Mouse (Mus musculus) heart, embryonic 16.5 days (tissue): ENCODE measurements around the gene Adgb. TPM values are rescaled to one million over a fixed set of nuclear protein-coding genes. Genes with fewer than 3 reads are reported as not detected.
A peak's percentile ranks its signal among the peaks of the same experiment; 100 is the strongest.

Source experiments
- ATAC-seq: fragments of 200-750 bp; cut with Nextera tagmentation; replicated peaks from 2 replicates; pipeline ENCODE4 v1.8.0; 2017; ENCODE audit warnings: moderate number of reproducible peaks; ENCODE audit not compliant: insufficient read depth, low FRiP score; ENCODE audit errors: extremely low read depth
- H3K27ac ChIP-seq: fragments of 300-500 bp; sonication (generic); 2 replicates; pipeline ENCODE4 v1.5.1; 2014; ENCODE audit warnings: mild to moderate bottlenecking, low read length, control low read depth, moderate library complexity
- H3K27me3 ChIP-seq: fragments of 300-500 bp; sonication (generic); 2 replicates; pipeline ENCODE4 v1.6.1; 2014; ENCODE audit warnings: low read length, mixed read lengths; ENCODE audit not compliant: control insufficient read depth, insufficient read depth
- H3K36me3 ChIP-seq: fragments of 300-500 bp; sonication (generic); 2 replicates; pipeline ENCODE4 v1.6.1; 2014; ENCODE audit not compliant: control insufficient read depth, insufficient read depth
- H3K4me1 ChIP-seq: fragments of 300-500 bp; sonication (generic); 2 replicates; pipeline ENCODE4 v1.6.1; 2014; ENCODE audit warnings: low read length, mixed read lengths; ENCODE audit not compliant: control insufficient read depth, insufficient read depth
- H3K4me2 ChIP-seq: fragments of 300-500 bp; sonication (generic); 2 replicates; pipeline ENCODE4 v1.6.1; 2014; ENCODE audit warnings: low read depth, mild to moderate bottlenecking, control low read depth, low read length
- H3K4me3 ChIP-seq: fragments of 300-500 bp; sonication (generic); 2 replicates; pipeline ENCODE4 v1.5.1; 2014; ENCODE audit warnings: mild to moderate bottlenecking, control low read depth, low read length
- H3K9ac ChIP-seq: fragments of 300-500 bp; sonication (generic); 2 replicates; pipeline ENCODE4 v1.6.1; 2014; ENCODE audit warnings: low read length, control low read depth
- H3K9me3 ChIP-seq: fragments of 300-500 bp; sonication (generic); replicated peaks from 2 replicates; pipeline ENCODE4 v1.6.1; 2016; ENCODE audit warnings: low read length; ENCODE audit not compliant: control insufficient read depth
- WGBS: fragments of 180-500 bp; shearing (Covaris S2); extraction: QIAGEN DNeasy Blood & Tissue Kit; methylation state at CpG from one replicate; pipeline ENCODE4 v1.1.7; 2014; 5-methylcytosine and 5-hydroxymethylcytosine counted together
- polyA plus RNA-seq: library from polyadenylated mRNA; unstranded; fragments of >200 nt; fragmentation: Nextera tagmentation; extraction: Ambion mirVana; gene quantifications from 2 replicates; pipeline ENCODE4 v1.2.1, GENCODE M21; 2015

The Adgb gene
- polyA plus RNA-seq, 1 experiment from 2014 or later = 0.30 TPM

DNA sequence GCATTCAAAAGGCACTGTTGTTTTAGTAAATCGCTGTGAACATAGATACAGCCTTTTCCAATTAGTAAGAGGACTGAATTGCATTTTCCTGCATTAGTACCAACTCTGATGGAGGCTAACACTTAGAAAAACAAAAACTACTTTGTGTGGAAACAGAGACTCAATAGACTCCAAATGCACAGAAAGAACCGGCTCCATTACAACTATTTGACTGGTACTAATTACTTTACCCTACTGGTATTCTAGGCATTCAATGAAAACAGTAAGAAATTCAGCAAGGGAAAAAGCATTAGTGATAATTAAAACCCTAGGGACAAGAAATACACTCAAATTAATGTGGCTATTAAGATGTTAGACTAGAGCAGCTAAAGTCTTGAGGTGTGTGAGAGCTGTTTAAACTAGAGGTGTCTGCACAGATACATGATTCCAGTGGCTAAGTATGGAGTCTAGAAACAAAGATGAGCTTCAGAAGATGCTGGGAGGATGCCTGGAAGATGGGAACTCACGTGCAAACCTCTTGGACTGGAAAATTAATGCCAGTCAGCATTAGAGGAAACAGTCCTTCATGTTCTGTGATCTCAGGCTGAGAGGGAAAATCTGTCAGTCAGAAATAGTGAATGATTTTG is 27.2 kb downstream of the Adgb start:
- 60% methylated on average over 3 of the region's 3 CpGs for WGBS

DNA sequence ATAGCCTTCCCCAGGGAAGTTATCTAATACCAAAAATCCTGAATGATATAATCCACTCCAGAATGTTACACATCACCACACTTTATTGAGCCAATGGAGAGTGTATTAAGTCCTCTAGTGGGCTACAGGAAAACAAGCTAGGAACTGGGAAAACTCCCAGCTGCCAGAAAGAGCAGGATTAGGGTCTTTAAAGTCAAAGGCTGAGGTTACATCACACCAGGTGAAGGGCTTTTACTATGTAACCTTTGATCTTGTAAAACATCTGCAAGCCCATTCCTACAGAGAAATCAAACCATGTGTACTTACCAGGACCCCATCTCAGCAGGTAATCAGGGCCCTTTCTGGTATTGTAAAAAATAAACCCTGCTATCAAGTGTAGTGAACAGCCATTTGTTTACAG is 28.6 kb downstream of the Adgb start:
- ATAC-seq = no peak
- Histone ChIP-seq H3K4me1 (no peaks in the 10 kb centered on the region), H3K36me3 (no peaks in the 10 kb centered on the region), H3K4me2 (no peak overlapping the region), H3K4me3 (no peak overlapping the region), H3K9ac (no peak overlapping the region), H3K27ac (no peak overlapping the region), H3K9me3 (no peaks in the 10 kb centered on the region), H3K27me3 (no peaks in the 10 kb centered on the region)

More for the DNA sequence above, 27.2 kb downstream of the Adgb start:
- Histone ChIP-seq H3K27me3 (no peaks in the 10 kb centered on the region), H3K4me2 (no peak overlapping the region), H3K4me1 (no peaks in the 10 kb centered on the region), H3K27ac (no peak overlapping the region), H3K36me3 (no peaks in the 10 kb centered on the region), H3K4me3 (no peak overlapping the region), H3K9me3 (no peaks in the 10 kb centered on the region), H3K9ac (no peak overlapping the region)
- ATAC-seq = no peak

DNA sequence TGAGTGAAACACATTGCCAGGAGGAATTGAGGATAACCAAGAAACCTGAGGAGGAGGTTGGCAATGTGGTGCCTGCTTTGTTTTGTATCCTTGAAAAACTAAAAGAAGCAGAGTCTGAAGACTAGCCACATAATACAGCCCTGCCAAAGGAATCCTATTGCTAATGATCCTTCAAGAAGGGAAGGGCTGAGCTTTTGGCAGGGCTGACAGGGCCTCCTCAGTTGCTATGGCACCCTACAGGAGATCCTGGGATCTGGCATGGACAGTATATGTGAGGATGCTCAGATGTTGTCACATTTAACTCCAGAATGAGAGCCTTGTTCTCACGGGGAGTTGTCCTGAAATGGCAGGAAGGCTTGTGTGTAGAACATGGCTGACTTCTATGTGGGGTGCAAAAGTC is 37.1 kb downstream of the Adgb start:
- H3K9me3 ChIP-seq = no peaks in the 10 kb centered on the region
- 79% methylated on average over 1 of the region's 1 CpGs for WGBS

DNA sequence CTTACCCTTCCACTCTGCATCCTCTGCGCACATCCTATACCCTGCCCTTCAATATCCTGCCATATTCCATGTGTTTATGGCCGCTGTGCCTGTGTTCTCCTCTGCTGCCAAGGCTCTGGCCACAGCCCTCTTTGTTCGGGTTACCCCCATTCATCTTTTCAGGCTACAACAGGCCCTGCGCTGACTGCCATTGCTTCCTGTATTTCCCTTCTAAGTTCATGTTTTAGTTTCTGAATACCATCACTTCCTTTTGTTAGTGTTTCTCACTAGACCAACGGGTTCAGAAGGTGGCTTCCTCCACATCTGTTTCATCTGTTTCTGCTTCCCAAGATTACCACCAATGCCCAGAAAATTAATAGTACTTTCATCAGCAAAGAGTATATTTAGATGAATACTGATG is 42.5 kb downstream of the Adgb start:
- 68% methylated on average over 5 of the region's 5 CpGs for WGBS
- Histone ChIP-seq H3K4me1 (no peaks in the 10 kb centered on the region), H3K27me3 (no peaks in the 10 kb centered on the region), H3K4me2 (no peak overlapping the region), H3K27ac (no peak overlapping the region), H3K4me3 (no peak overlapping the region), H3K9ac (no peak overlapping the region), H3K9me3 (no peaks in the 10 kb centered on the region), H3K36me3 (no peaks in the 10 kb centered on the region)
- ATAC-seq = no peak

More for the DNA sequence above, 37.1 kb downstream of the Adgb start:
- Histone ChIP-seq H3K4me1 (no peaks in the 10 kb centered on the region), H3K27me3 (no peaks in the 10 kb centered on the region), H3K27ac (no peak overlapping the region), H3K4me3 (no peak overlapping the region), H3K4me2 (no peak overlapping the region), H3K36me3 (no peaks in the 10 kb centered on the region), H3K9ac (no peak overlapping the region)
- ATAC-seq = no peak

DNA sequence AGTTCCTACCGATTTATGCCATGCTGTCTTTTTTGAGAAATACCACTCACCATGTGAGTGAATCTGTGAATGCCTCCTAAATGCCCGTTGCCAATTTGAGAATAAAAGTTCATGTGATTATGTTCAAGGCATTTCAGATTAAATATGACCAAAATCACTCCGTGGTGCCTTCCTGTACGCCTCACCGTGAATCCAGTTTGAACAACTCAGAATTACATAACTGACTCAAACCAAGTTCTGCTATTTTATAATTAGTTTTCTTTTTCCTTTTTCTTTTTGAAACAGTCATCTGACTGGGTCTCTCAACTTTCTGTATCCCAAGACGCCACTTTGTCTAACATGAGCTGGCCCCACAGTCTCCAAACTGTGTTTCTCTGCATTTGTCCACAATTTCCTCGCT is 43.1 kb downstream of the Adgb start:
- Histone ChIP-seq H3K27me3 (no peaks in the 10 kb centered on the region), H3K36me3 (no peaks in the 10 kb centered on the region), H3K4me2 (no peak overlapping the region), H3K9me3 (no peaks in the 10 kb centered on the region), H3K4me1 (no peaks in the 10 kb centered on the region), H3K4me3 (no peak overlapping the region), H3K27ac (no peak overlapping the region), H3K9ac (no peak overlapping the region)
- WGBS = 83% methylated on average over 7 of the region's 7 CpGs
- no peak for ATAC-seq

DNA sequence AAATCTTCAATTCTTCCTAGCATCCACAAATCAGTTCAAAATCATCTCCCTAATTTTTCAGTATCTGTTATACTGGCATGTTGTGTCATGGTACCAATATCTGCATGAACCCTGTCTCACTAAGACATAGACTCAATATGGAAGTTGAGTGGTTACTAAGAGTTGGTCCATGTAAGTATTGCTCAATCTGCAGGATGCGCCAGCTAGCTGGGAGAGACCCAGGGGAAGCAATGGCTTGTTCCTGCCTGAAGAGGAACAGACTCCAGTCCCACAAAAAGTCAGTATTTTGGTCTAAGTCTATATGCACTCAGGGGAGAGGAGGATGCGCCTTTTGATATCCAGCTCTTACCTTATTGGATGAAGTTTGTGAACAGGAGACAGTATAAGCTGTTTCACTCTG is 47.7 kb downstream of the Adgb start:
- no peaks in the 10 kb centered on the region for H3K4me1 ChIP-seq
- no peak for ATAC-seq
- H3K4me2 ChIP-seq = no peak overlapping the region
- no peak overlapping the region for H3K4me3 ChIP-seq
- H3K9ac ChIP-seq = no peak overlapping the region
- H3K36me3 ChIP-seq = no peaks in the 10 kb centered on the region
- no peaks in the 10 kb centered on the region for H3K27me3 ChIP-seq
- WGBS = 80% methylated on average over 2 of the region's 2 CpGs
- H3K9me3 ChIP-seq = no peaks in the 10 kb centered on the region
- H3K27ac ChIP-seq = no peak overlapping the region

DNA sequence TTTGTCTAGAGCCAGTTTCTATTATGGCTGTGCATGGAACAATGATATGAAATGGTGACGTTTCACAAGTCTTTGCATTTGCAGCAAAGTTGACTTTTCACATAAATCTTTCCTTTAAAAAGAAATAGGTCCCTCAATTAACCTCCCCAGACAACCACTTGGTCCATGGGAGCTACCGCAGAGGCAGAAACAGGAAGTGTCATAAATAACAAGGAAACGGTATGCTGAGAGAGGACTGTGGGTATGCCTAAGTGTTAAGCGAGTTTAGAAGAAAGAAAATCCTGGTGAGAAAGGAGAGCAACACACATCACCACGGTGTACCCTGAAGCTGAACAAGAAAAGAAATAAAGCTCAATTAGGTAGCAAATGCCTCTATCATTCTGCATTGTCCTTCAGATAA is 61.1 kb downstream of the Adgb start:
- H3K36me3 ChIP-seq = no peaks in the 10 kb centered on the region
- H3K4me2 ChIP-seq = no peak overlapping the region
- ATAC-seq = no peak
- no peak overlapping the region for H3K9ac ChIP-seq
- no peaks in the 10 kb centered on the region for H3K27me3 ChIP-seq
- H3K4me3 ChIP-seq = no peak overlapping the region
- H3K27ac ChIP-seq = no peak overlapping the region
- 59% methylated on average over 5 of the region's 5 CpGs for WGBS
- no peaks in the 10 kb centered on the region for H3K9me3 ChIP-seq
- no peaks in the 10 kb centered on the region for H3K4me1 ChIP-seq

DNA sequence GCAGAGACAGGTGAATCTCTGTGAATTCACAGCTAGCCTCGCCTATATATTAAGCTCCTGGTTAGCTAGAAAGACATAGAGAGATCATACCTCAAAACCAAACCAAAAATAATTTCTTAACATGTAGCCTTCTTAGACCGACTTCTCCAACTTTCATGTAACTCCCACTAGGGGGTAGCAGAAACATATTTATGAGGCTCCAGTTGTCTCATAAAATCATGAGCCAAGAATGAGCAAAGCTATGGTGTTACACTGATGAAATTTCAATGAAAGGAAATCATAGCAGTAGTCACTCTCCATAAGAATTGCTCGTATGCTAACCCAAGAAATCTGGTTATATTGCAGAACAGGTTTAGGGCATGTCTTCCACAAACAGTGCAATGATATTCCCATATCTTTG is 64.0 kb downstream of the Adgb start:
- ATAC-seq = no peak
- 22% methylated on average over 3 of the region's 3 CpGs for WGBS

DNA sequence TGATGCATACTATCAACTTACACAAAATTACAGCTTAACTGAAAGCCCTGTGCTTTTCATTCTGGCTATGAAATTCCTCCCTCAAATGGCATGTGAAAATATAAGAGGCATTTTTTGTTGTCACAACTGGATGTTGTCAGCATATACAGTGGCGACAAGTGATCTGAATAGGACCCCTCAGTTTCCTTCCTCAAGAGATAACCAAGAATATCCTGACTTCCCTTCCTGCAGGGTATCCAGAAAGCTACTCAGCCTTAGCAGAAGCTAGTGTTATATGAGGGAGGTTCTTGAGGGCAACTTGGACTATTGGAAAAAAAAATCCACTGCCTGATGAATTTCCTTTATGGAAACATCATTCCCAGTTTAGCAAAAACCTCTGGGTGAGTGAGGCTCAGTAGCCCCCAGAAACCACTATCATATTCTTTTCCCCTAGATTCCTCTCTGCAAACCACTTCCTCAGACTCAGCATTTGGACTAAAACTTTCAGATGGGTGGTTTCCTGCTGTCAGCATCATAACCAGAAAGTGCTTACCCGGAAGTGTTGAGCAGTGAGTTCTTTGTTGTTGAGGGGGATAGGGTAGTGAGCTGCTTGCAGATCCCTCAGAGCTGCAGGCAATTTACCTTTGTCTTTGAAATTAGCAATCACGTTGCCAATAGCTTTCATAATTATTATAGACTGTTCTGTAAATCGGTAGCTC is 76.2 kb downstream of the Adgb start:
- no peaks in the 10 kb centered on the region for H3K4me1 ChIP-seq
- no peaks in the 10 kb centered on the region for H3K27me3 ChIP-seq
- no peaks in the 10 kb centered on the region for H3K36me3 ChIP-seq
- H3K9ac ChIP-seq = no peak overlapping the region
- H3K9me3 ChIP-seq = no peaks in the 10 kb centered on the region
- H3K27ac ChIP-seq = peak overlapping the region; percentile 36; the same call in 1 of the 2 replicates
- no peak overlapping the region for H3K4me2 ChIP-seq
- WGBS = 53% methylated on average over 4 of the region's 4 CpGs
- no peak for ATAC-seq
- no peak overlapping the region for H3K4me3 ChIP-seq

More for the DNA sequence above, 64.0 kb downstream of the Adgb start:
- no peak overlapping the region for H3K9ac ChIP-seq
- no peaks in the 10 kb centered on the region for H3K27me3 ChIP-seq
- no peak overlapping the region for H3K27ac ChIP-seq
- H3K4me2 ChIP-seq = no peak overlapping the region
- no peaks in the 10 kb centered on the region for H3K36me3 ChIP-seq
- H3K9me3 ChIP-seq = no peaks in the 10 kb centered on the region
- no peak overlapping the region for H3K4me3 ChIP-seq
- H3K4me1 ChIP-seq = no peaks in the 10 kb centered on the region
